Mouse (Mus musculus) heart, postnatal 36 days (tissue): ENCODE measurements at regions not wholly inside any gene's neighbourhood (a gene's known extent, or its start where the extent isn't known, plus 50 kb on each side); places are given as distances from the start of the nearest gene placed in this dataset.
"Not testable (repeated sequence)": the region's sequence is repeated elsewhere in the genome, so short reads cannot be mapped to it uniquely, and the experiment has no call there.

ENCODE experiments used
- DNase-seq, 2 experiments: peaks; one replicate each; pipeline ENCODE4 v3.0.0; 2021 to 2022
- intact Hi-C: fragments of 180-260 bp; cut with DNase I; formaldehyde crosslinking; loops from one replicate; pipeline ENCODE4 v1.15.1; 2025

DNA sequence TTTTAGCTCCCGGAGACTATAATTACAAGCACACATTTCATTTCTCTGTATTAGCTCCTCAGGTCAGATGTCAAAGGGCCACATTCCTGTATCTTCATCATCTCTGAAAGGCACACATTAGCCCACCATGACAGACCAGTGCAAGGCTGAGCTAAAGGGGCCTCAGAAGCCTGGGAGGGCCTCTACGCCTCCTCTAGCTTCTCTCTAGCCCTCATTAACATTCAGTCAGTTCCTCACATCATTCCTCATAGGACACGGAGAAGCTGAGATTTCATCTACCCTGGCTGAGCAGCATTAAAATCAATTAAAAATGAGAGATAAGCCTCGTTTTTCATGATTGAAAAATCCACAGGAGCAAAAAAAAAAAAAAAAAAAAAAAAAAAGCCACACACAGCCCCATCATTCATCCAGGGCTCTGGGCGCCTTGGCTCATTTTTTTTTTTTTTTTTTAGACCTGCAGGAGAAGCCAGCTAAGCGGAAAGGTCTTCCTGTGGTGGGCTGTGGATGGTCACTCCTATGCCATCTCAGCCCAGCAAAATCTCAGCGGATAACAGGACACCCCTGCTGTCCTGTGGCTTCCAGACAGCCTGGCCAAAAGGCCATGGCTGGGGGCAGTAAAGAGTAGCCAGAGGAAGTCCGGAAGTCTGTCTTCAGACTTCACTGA, 82.5 kb downstream of the Rhob start:
- no peak for DNase-seq
- intact Hi-C loops, result no loop called here

DNA sequence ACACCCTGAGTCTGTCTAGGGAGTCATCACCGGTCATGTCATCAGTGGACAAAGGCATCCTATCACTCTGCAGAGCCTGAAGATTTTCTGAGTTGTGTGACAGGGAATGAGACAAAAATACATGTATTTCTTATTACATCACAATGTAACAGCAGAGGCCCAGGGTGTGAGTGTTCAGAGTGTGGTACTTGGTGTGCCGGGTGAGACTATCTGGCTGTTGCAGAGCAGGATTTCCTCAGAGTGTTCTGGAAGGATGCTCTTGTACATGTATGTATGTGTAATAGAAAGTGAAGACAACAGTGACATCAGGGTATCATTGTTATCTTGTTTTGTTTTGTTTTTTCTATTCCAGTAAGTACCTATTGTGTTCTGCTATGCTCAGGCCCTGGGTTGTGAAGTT, 87.7 kb downstream of the Rhob start:
- DNase-seq, result no peak
- intact Hi-C loops, result no loop called here

DNA sequence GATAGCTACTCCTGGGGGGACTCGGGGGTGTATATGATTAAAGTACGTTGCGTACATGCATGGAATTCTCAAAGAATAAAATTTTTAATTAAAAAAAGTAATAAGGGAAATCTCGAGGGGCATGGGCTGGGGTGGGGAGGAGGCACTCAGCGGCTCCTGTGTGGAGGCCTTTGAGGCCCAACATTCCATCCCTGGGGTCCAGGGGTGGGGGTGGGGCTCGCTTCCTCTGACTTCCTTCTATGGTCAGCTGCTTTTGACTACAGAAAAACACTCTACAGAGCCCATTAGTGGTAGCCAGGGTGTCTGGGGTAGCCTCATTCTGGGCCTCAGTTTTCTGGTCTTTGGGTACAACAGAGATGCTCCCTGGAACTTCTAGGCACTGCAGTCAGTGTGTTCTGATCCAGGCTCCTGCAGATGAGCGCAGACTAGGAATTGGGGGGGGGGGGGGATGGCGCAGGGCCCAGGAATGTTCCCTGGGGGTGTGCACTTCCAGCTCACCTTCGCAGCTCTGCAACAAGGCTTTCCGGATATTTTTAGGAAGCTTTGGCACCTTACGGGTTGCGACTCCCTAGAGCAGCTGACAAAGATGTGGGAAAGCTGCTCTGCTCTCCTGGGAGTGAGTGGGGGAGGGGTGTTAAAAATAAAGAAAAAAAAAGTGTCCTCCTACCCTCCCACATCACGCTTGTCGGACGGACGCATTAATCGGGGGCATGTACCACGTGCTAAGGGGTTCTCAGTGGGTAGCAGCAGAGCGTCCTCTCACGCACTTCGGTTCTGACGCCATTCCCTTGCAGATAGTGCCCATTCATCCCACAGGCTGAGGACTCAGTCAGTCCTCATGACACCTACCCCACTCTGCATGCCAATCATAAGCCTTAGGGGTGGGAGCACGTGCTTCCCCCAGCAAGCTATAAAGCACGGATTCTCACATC, 89.1 kb downstream of the Rhob start:
- intact Hi-C loops, result no loop called here
- no peak for DNase-seq

DNA sequence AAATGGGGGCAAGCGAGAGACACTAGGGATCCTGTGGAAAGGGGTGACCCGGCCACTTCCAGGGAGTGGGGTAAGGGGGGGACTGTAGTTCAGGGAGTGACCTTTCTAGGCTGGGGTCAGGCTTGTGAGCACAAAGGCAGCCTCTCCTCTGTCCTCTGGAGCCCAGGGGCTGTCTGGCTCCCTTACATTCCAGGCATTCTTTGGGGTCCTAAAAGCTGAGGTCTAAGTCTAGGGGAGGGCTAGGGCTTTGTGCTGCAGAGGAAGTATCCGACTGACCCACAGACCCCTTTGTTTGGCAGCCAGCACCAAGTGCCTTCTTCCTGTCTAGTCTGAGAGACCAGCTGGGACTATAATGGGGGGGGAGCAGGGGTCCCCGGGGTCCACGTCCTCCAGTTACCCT, 88.9 kb downstream of the Hs1bp3 start:
- intact Hi-C loops, result no loop called here
- DNase-seq, result no peak

DNA sequence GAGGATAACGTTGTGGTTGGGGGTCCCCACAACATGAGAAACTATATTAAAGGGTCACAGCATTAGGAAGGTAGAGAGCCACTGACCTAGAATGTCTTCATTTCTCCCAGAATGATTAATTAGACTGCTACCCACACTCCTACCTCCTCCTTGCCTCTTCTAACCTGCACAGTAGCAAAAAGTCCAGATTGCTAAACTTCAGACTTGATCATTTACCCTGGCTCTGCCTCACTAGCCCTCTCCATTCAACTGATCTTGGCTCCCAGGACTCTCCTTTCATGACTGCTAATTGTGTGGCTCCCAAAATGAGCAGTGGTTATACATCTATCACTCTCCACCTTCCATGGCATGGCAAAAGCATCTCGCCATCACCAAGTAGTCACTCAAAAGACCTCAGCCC, 88.1 kb downstream of the Hs1bp3 start:
- no peak for DNase-seq
- intact Hi-C loops, result no loop called here

DNA sequence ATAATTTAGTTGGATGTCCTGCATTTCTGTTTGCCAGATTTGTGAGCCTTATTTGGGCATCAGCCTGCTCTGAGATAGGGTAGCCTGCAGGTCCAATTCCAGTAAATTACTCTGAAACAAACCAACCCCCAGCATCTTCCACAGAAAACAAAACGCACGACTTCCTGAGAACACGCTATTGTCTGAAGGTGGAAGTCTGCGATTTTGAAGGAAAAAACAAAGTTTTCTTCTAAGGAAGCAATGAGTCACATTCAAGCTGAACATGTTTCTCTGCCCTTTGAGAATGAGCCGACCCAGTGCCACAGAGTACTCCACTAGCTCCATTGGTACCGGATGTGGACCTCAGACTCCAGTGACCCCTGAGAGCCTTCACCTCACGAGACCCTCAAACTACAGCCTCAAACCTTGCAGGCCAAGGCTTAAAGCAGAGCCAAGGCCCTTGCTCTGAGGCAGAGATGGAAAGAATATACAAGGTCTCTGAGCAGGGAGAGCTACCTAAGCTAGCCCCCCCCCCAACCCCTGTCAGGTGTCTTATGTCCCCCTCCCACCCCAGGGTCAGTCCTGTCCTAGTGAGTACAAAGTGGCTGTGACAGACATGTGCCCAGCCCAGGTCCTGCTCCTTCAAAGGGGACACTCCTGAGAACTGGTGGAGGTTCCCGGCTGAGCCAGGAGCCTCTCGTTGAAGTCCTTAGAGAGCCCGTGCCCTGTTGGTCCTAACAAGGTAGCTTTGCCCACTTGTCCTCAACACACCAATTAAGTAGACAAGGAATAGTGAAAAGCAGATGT, 87.3 kb downstream of the Hs1bp3 start:
- DNase-seq, result no peak
- intact Hi-C loops, result no loop called here

DNA sequence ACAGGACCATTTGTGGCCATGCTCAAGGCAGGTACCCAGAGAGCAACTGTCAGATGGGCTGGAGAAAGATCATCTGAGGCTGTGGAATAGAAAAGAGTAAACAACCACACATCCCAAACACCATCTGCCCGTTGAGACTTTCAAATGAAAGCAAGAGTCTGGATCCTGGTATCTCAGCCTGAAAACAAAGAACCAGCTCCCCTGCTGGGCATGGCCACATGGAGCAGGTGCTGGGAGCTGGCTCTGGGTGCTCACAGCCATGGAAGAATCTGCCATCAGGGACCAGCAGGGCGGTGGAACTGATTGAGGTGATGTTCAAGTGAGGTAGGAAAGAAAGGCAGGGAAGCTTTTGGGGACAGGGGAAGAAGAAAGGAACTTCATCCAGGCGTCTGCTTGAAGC, 85.6 kb downstream of the Hs1bp3 start:
- intact Hi-C loops, result no loop called here
- DNase-seq, result no peak

DNA sequence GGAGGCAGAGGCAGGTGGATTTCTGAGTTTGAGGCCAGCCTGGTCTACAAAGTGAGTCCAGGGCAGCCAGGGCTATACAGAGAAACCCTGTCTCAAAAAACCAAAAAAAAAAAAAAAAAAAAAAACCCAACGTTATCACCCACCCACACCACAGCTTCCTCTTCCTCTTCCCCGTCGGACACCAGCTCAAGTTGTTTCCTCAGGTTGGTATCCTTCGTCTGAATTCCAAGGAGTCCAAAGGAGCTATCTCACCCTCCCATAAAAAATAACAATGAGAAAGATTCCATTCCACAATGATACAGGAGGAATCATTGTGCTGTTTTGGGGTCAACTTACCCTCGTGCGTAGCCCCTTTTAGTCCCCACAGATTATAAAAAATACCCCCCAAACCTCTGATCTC, 83.2 kb downstream of the Hs1bp3 start:
- intact Hi-C loops, DNase-seq: not testable (repeated sequence)

DNA sequence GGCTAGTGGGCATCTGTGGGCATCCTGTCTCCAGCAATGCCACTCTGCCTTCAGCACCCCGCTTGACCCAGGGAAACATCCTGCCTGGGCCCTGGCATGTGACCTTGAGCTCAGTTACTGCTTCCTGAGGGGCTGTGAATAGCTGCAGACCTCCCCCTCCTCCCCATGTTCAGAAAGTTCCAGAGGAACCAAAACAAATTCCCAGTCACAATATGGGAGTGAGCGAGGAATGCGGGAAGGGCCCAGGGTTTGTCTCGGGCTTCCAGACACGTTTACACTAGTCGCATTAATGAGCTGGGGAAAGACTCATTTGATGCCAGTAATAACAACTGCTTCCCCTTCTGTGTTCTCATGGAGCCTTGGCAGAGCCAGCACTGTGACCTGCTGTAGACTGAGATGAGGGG, 81.7 kb downstream of the Hs1bp3 start:
- intact Hi-C loops, result no loop called here
- no peak for DNase-seq

DNA sequence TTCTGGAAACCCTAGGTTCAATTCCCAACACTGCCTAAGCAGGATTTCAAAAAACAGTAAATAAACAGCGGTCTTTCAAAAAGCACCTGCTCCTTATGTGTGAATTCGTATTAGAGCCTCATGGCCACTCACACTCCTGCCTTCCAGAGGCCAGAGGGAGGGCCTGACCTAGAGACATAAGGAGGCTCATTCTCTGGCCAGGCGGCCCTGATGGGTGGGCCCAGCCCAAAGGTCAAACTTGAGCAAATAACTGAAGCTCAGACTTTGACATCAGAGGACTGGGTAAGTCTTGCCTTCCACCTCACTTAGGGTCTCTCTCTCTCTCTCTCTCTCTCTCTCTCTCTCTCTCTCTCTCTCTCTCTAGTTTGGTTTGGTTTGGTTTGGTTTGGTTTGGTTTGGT, 80.7 kb downstream of the Hs1bp3 start:
- no peak for DNase-seq
- intact Hi-C loops, result no loop called here
